Mouse (Mus musculus) MEL (cell line): ENCODE measurements around the gene Nepn. TPM values are rescaled to one million over a fixed set of nuclear protein-coding genes. Genes with fewer than 3 reads are reported as not detected.

Source experiments
- DNase-seq: peaks from one replicate; pipeline ENCODE4 v3.0.0; 2011; ENCODE audit warnings: low read depth, low spot score
- H3K27ac ChIP-seq: 2 replicates; pipeline ENCODE4 v1.5.1; 2012; ENCODE audit warnings: low read depth, mild to moderate bottlenecking, control low read depth, low read length, moderate library complexity; ENCODE audit not compliant: control insufficient read depth
- H3K27me3 ChIP-seq, 2 experiments: fragments of 150-350 bp in 1 of 2; sonication (generic) in 1 of 2; 2 replicates each; pipeline ENCODE4 v1.6.1; 2012; ENCODE audit warnings: low read length in 2 of 2, mild to moderate bottlenecking in 2 of 2, improper control_type of control experiment in 1 of 2, moderate library complexity in 1 of 2; ENCODE audit not compliant: insufficient read depth in 2 of 2, control insufficient read depth in 1 of 2
- H3K36me3 ChIP-seq, 2 experiments: 2 replicates each; pipeline ENCODE4 v1.6.1; 2012 to 2014; ENCODE audit warnings: low read length in 2 of 2, improper control_type of control experiment in 1 of 2, inconsistent platforms in 1 of 2, mild to moderate bottlenecking in 1 of 2; ENCODE audit not compliant: insufficient read depth in 2 of 2, control insufficient read depth in 1 of 2
- H3K4me1 ChIP-seq, 2 experiments: fragments of 150-350 bp in 1 of 2; sonication (generic) in 1 of 2; 2 replicates each; pipeline ENCODE4 v1.6.1; 2012; ENCODE audit warnings: low read length in 2 of 2, improper control_type of control experiment in 1 of 2, mild to moderate bottlenecking in 1 of 2; ENCODE audit not compliant: insufficient read depth in 2 of 2, control insufficient read depth in 1 of 2
- H3K4me3 ChIP-seq, 2 experiments: fragments of 150-350 bp in 1 of 2; sonication (generic) in 1 of 2; 2 replicates each; pipeline ENCODE4 v1.5.1; 2012; ENCODE audit warnings: low read depth in 2 of 2, low read length in 2 of 2, mild to moderate bottlenecking in 2 of 2, moderate library complexity in 2 of 2, control low read depth in 1 of 2, improper control_type of control experiment in 1 of 2; ENCODE audit not compliant: control insufficient read depth in 1 of 2, insufficient read depth in 1 of 2
- H3K79me2 ChIP-seq: 2 replicates; pipeline ENCODE4 v1.6.1; 2012; ENCODE audit warnings: mild to moderate bottlenecking, low read length, moderate library complexity; ENCODE audit not compliant: control insufficient read depth, poor library complexity, insufficient read depth
- H3K9ac ChIP-seq: 2 replicates; pipeline ENCODE4 v1.6.1; 2012; ENCODE audit warnings: low read depth, mild to moderate bottlenecking, control low read depth, low read length, moderate library complexity; ENCODE audit not compliant: control insufficient read depth, poor library complexity, severe bottlenecking
- H3K9me3 ChIP-seq: fragments of 150-350 bp; sonication (generic); replicated peaks from 2 replicates; pipeline ENCODE4 v1.6.1; 2012; ENCODE audit warnings: mild to moderate bottlenecking, low read length, improper control_type of control experiment, moderate library complexity; ENCODE audit not compliant: insufficient read depth
- BHLHE40 ChIP-seq: IDR thresholded peaks from 2 replicates; pipeline ENCODE4 v1.6.1; 2012; ENCODE audit warnings: low read depth, mild to moderate bottlenecking, inconsistent platforms, low read length, improper control_type of control experiment, borderline replicate concordance
- CHD1 ChIP-seq: IDR thresholded peaks from 2 replicates; pipeline ENCODE4 v1.6.1; 2012; ENCODE audit warnings: low read depth, mild to moderate bottlenecking, inconsistent platforms, low read length, improper control_type of control experiment
- CHD2 ChIP-seq: IDR thresholded peaks from 2 replicates; pipeline ENCODE4 v1.6.1; 2011; ENCODE audit warnings: low read length, improper control_type of control experiment
- CTCF ChIP-seq, 3 experiments: IDR thresholded peaks in 2 of 3; conservative IDR thresholded peaks in 1 of 3; 2 replicates each; pipeline ENCODE4 v1.5.1; 2011 to 2012; ENCODE audit warnings: low read length in 3 of 3, low read depth in 2 of 3, mild to moderate bottlenecking in 2 of 3, improper control_type of control experiment in 1 of 3, inconsistent platforms in 1 of 3, mixed read lengths in 1 of 3, moderate library complexity in 1 of 3; ENCODE audit not compliant: control insufficient read depth in 1 of 3, insufficient read depth in 1 of 3, poor library complexity in 1 of 3, severe bottlenecking in 1 of 3
- E2F4 ChIP-seq: IDR thresholded peaks from 2 replicates; pipeline ENCODE4 v1.6.1; 2011; ENCODE audit warnings: low read depth, low read length, improper control_type of control experiment, borderline replicate concordance
- GABPA ChIP-seq: IDR thresholded peaks from 2 replicates; pipeline ENCODE4 v1.6.1; 2012; ENCODE audit warnings: low read depth, mild to moderate bottlenecking, inconsistent platforms, low read length, improper control_type of control experiment, moderate library complexity
- JUND ChIP-seq: IDR thresholded peaks from 2 replicates; pipeline ENCODE4 v1.6.1; 2011; ENCODE audit warnings: low read depth, mild to moderate bottlenecking, improper control_type of control experiment, low read length
- KAT2A ChIP-seq: conservative IDR thresholded peaks from 2 replicates; pipeline ENCODE4 v1.6.1; 2012; ENCODE audit warnings: low read depth, low read length, improper control_type of control experiment, inconsistent platforms
- MAFK ChIP-seq: IDR thresholded peaks from 2 replicates; pipeline ENCODE4 v1.6.1; 2011; ENCODE audit warnings: low read depth, mild to moderate bottlenecking, low read length, improper control_type of control experiment, borderline replicate concordance
- MAZ ChIP-seq: IDR thresholded peaks from 2 replicates; pipeline ENCODE4 v1.6.1; 2012; ENCODE audit warnings: low read depth, mild to moderate bottlenecking, inconsistent platforms, low read length, improper control_type of control experiment
- MXI1 ChIP-seq: IDR thresholded peaks from 2 replicates; pipeline ENCODE4 v1.6.1; 2011; ENCODE audit warnings: mild to moderate bottlenecking, low read depth, low read length, improper control_type of control experiment
- NELFE ChIP-seq: IDR thresholded peaks from 2 replicates; pipeline ENCODE4 v1.6.1; 2011; ENCODE audit warnings: low read depth, low read length, improper control_type of control experiment
- NRF1 ChIP-seq: IDR thresholded peaks from 2 replicates; pipeline ENCODE4 v1.6.1; 2014; ENCODE audit warnings: low read depth, mild to moderate bottlenecking, inconsistent platforms, low read length, improper control_type of control experiment, moderate library complexity; ENCODE audit not compliant: poor library complexity, insufficient read depth, severe bottlenecking
- POLR2A ChIP-seq, 2 experiments: IDR thresholded peaks; 2 replicates each; pipeline ENCODE4 v1.6.1; 2011 to 2012; ENCODE audit warnings: low read length in 2 of 2, mild to moderate bottlenecking in 2 of 2, control low read depth in 1 of 2, improper control_type of control experiment in 1 of 2, low read depth in 1 of 2, moderate library complexity in 1 of 2; ENCODE audit not compliant: control insufficient read depth in 1 of 2, insufficient read depth in 1 of 2, poor library complexity in 1 of 2
- POLR2AphosphoS5 ChIP-seq: IDR thresholded peaks from 2 replicates; pipeline ENCODE4 v1.6.1; 2012; ENCODE audit warnings: low read depth, borderline replicate concordance, mild to moderate bottlenecking, inconsistent platforms, low read length, moderate library complexity, mixed read lengths
- RAD21 ChIP-seq: IDR thresholded peaks from 2 replicates; pipeline ENCODE4 v1.6.1; 2011; ENCODE audit warnings: mild to moderate bottlenecking, low read depth, low read length, improper control_type of control experiment
- SMC3 ChIP-seq: IDR thresholded peaks from 2 replicates; pipeline ENCODE4 v1.6.1; 2011; ENCODE audit warnings: low read depth, low read length, improper control_type of control experiment
- TAL1 ChIP-seq: IDR thresholded peaks from 2 replicates; pipeline ENCODE4 v1.6.1; 2012; ENCODE audit warnings: mild to moderate bottlenecking, inconsistent platforms, low read length, moderate library complexity, mixed read lengths
- TBP ChIP-seq: IDR thresholded peaks from 2 replicates; pipeline ENCODE4 v1.8.0; 2011; ENCODE audit warnings: low read depth, low read length, improper control_type of control experiment
- USF1 ChIP-seq: IDR thresholded peaks from 2 replicates; pipeline ENCODE4 v1.6.1; 2014; ENCODE audit warnings: low read depth, mild to moderate bottlenecking, inconsistent platforms, low read length, improper control_type of control experiment, moderate library complexity
- ZC3H11A ChIP-seq: IDR thresholded peaks from 2 replicates; pipeline ENCODE4 v1.6.1; 2012; ENCODE audit warnings: low read depth, mild to moderate bottlenecking, inconsistent platforms, low read length, improper control_type of control experiment
- ZKSCAN1 ChIP-seq: IDR thresholded peaks from 2 replicates; pipeline ENCODE4 v1.6.1; 2012; ENCODE audit warnings: low read depth, mild to moderate bottlenecking, inconsistent platforms, low read length, improper control_type of control experiment, moderate library complexity
- ZMIZ1 ChIP-seq: IDR thresholded peaks from 2 replicates; pipeline ENCODE4 v1.6.1; 2012; ENCODE audit warnings: low read depth, mild to moderate bottlenecking, inconsistent platforms, low read length, improper control_type of control experiment, moderate library complexity
- ZNF384 ChIP-seq: IDR thresholded peaks from 2 replicates; pipeline ENCODE4 v1.6.1; 2012; ENCODE audit warnings: low read depth, mild to moderate bottlenecking, inconsistent platforms, low read length, improper control_type of control experiment
- polyA plus RNA-seq, 2 experiments: library from polyadenylated mRNA; stranded (reverse) in 1 of 2; unstranded in 1 of 2; fragments of >175 nt in 1 of 2; fragments of >200 nt in 1 of 2; gene quantifications; 2 replicates each; pipeline versions ENCODE4 v1.2.1 to v1.2.4; 2012; ENCODE audit warnings: low replicate concordance in 2 of 2, low read depth in 1 of 2; ENCODE audit not compliant: insufficient read length in 2 of 2, insufficient read depth in 1 of 2, missing spikeins in 1 of 2
- total RNA-seq: library from RNA; depleted of rRNA; stranded (reverse); fragments of 300-350 nt; gene quantifications from 2 replicates; pipeline ENCODE4 v1.2.3, GENCODE M21; 2012

Gene Nepn
- total and polyA plus RNA-seq, 3 experiments: 0.12 to 0.17 TPM; not detected in 1

DNA sequence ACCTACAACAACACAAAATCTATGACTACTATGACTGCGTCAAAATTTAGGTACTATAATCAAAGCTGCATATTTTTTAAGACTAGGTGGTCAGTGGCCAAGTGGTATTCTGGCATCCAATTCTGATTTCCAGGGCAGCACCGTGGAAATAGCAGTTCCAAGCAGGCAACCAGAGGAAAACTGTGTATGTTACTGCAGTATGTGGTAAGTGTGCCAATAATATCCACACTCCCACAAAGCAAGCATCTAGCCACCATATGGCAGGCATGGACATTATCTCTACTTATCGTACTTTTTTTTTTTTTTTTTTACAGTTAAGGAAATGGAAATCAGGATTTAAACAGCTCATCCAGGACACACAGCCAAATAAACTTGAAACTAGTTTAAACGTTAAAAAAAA, 20.4 kb upstream of the Nepn start:
- Histone ChIP-seq H3K36me3 (peaks cover 0 to 2% of the 10 kb centered on the region in 2 experiments; a peak in 2 of 4 replicates), H3K27ac (no peak overlapping the region), H3K9me3 (no peaks in the 10 kb centered on the region)
- no peak for DNase-seq
- no peak for TF ChIP-seq MXI1
- TF ChIP-seq MAZ: no peak
- TF ChIP-seq KAT2A: no peak
- TF ChIP-seq CHD2: no peak
- no peak for TF ChIP-seq CHD1
- no peak for TF ChIP-seq GABPA
- TF ChIP-seq E2F4: no peak
- TF ChIP-seq, all 39 proteins: peak for 0
- no peak overlapping the region for H3K4me3 ChIP-seq
- no peaks in the 10 kb centered on the region for H3K27me3 ChIP-seq
- peaks cover 2 to 4% of the 10 kb centered on the region in 2 experiments; a peak in 1 of 4 replicates for H3K4me1 ChIP-seq
- H3K9ac ChIP-seq: no peak overlapping the region
- H3K79me2 ChIP-seq: no peaks in the 10 kb centered on the region

DNA sequence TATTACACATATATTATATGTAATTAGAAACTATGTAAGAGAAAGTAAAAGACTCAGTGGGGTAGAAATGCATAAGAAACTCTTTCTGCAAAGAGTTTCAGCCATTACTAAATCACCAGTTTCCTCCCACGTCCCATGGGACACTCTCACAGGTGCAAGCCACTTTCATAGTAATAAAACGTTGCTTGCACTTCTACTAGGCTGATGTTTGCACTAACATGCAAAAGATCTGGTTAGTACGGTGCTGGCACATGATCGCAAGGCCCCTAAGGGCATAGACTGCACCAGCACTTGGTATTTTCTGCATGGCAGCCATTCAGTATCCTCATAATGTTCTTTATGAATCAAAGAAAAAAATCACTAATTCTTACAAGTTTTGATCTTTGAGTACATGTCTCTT, 14.9 kb upstream of the Nepn start:
- TF ChIP-seq SMC3 (no peak), USF1 (no peak), NRF1 (no peak), NELFE (no peak), E2F4 (no peak), TBP (no peak), BHLHE40 (no peak), MAFK (no peak), CTCF (IDR thresholded peaks at IDR 0.05 in 2 of 3, conservative IDR thresholded peaks at IDR 0.05 in 1 of 3; ENCODE audit: control insufficient read depth in 1 of 3, insufficient read depth in 1 of 3, low read depth in 2 of 3, low read length in 3 of 3, poor library complexity in 1 of 3, severe bottlenecking in 1 of 3) (no peak), TAL1 (no peak), ZKSCAN1 (no peak), POLR2AphosphoS5 (no peak), JUND (no peak), RAD21 (no peak), POLR2A (IDR thresholded peaks at IDR 0.05; ENCODE audit: control insufficient read depth in 1 of 2, insufficient read depth in 1 of 2, low read depth in 1 of 2, low read length in 2 of 2, poor library complexity in 1 of 2) (no peak), ZNF384 (no peak), ZC3H11A (no peak), ZMIZ1 (no peak), MXI1 (no peak)
- Histone ChIP-seq H3K36me3 (peaks cover 3 to 19% of the 10 kb centered on the region in 2 experiments; a peak in 3 of 4 replicates), H3K9me3 (no peaks in the 10 kb centered on the region), H3K4me3 (no peak overlapping the region), H3K4me1 (peaks cover 9 to 14% of the 10 kb centered on the region in 2 experiments), H3K79me2 (peaks cover 5% of the 10 kb centered on the region; the same call in 1 of the 2 replicates), H3K9ac (no peak overlapping the region), H3K27ac (no peak overlapping the region), H3K27me3 (no peaks in the 10 kb centered on the region)
- DNase-seq: no peak
